Mouse (Mus musculus) adipocyte (in vitro differentiated cells): ENCODE measurements at regions not wholly inside any gene's neighbourhood (a gene's known extent, or its start where the extent isn't known, plus 50 kb on each side); places are given as distances from the start of the nearest gene placed in this dataset.
A peak's percentile ranks its signal among the peaks of the same experiment; 100 is the strongest.

ENCODE experiments used
- DNase-seq: peaks from one replicate; pipeline ENCODE4 v3.0.0-alpha.2; 2016; ENCODE audit warnings: low spot score

DNA sequence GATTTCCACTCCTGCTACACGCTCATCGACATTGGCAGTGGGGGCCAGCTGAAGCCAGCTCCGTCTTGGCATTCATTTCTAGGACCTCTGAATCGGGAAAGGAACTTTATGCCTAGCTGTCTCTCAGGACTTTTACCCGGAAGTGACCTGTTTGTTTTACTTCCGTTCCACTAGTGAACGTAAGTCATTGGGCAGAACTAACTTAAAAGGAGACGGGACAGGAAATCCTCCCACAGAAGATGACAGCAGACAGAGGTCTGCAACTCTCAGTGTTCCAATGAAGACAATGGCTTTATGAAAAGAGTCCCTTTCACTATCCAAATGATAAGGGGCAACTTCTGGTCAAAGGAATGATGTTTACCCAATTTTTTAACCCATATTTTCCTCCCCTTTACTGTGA is 155.5 kb downstream of the Sec61b start:
- no peak for DNase-seq

- no peak for DNase-seq
Measured at GRCm38 (mm10) chr4:47630427-47630826, 156.0 kb downstream of the Sec61b start.

- DNase-seq: peak; percentile 2
Measured at GRCm38 (mm10) chr4:47638876-47639494, 164.5 kb downstream of the Sec61b start.

GRCm38 (mm10) chr4:47645093-47645492 is 170.6 kb downstream of the Sec61b start:
- DNase-seq: no peak

DNA sequence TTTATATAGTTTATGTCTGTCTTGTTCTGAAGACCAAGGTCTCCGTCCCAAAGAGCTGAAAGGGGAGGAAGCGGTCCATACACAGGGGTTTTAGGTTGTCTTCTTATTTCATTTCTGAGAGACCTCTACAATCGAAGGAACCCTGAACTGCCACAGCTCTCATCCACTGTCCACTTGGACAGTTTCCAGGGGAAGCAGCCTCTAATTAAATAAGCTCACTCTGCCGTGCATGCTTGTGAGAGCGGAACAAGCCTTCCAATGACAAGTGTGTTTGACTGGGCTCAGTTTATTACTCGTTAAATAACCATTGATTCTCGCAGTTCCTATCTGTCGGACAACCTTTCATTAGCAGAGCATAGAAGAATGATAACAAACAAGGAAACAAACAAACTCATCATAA is 174.2 kb downstream of the Sec61b start:
- DNase-seq: no peak

GRCm38 (mm10) chr4:47649951-47650350 is 175.5 kb downstream of the Sec61b start:
- DNase-seq: no peak

- DNase-seq: no peak
Measured at GRCm38 (mm10) chr4:47651521-47651920, 177.1 kb downstream of the Sec61b start.

GRCm38 (mm10) chr4:47653143-47653542 is 178.7 kb downstream of the Sec61b start:
- no peak for DNase-seq

DNA sequence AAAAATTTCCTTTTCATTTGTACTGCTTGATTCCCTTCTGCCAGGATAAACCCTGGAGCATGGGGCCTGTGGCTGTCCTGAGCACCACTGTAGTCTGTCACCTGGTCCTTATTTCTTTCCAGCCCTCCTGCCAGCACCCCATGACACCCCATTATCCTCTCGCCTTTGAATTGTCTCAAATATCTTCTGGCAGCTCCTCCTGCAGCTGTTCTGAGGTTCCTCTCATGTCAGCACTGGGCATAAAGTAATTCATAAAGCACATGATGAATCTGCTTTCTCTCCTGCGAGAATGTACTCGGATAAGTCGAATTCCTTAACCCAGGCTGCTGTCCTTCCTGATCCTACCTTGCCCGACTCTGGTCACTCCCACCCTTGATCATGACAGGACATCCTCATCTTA is 195.1 kb downstream of the Sec61b start:
- no peak for DNase-seq

DNA sequence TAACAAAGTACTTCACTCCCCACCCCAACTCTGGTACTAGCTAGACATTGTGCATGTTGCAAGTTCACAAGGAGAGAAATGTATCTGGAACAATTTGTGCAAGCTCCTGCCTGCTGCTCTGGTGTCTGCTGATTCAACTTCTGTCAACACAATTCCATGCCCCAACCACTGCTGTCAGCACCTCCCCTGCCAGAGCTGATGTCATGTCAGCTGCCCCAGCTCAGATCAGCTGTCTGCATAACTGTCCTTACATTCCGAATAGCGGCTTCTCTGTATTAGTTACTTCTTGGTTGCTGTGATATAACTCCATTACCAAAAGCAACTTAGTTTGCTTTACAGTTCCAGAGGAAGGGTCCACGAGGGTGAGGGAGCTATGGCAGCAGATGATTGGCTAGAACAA is 196.0 kb downstream of the Sec61b start:
- DNase-seq: no peak

DNA sequence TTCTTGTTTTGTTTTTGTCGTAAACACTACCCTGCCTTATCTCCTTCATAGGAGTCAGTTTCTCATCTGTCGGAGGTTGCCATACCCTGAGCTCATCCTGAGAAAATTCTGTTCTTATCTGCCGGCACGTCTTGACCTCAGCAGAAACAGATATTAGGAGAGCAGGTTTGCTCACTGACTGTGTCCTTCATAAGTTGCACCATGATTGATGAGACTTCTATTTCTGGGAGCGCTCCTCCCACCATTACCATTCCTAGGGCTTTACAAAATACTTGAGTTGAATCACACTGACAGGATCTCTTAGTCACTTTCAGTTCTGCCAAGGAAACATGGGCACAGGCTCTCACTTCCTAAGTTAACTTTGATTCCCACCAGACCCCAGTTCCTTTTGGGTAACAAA is 196.9 kb downstream of the Sec61b start:
- no peak for DNase-seq

GRCm38 (mm10) chr4:47681141-47681540 is 206.7 kb downstream of the Sec61b start:
- no peak for DNase-seq

DNA sequence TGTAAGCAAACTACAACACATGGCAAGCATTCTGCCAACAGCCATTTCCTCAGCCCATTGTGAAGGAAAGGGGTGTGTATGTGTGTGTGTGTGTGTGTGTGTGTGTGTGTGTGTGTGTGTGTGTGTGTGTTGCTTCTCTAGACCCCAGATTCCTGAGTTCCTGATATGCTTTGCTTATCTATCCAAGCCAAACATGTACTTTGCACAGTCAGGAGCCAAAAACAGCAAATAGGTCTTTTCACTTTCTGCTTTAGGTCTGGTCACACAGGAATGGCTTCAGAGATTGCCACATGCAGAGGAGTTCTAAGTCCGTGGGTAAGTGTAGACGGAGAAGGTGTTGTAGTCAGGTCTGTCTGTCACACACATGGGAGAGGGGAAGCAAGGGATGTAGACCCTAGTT is 216.7 kb downstream of the Sec61b start:
- no peak for DNase-seq

DNA sequence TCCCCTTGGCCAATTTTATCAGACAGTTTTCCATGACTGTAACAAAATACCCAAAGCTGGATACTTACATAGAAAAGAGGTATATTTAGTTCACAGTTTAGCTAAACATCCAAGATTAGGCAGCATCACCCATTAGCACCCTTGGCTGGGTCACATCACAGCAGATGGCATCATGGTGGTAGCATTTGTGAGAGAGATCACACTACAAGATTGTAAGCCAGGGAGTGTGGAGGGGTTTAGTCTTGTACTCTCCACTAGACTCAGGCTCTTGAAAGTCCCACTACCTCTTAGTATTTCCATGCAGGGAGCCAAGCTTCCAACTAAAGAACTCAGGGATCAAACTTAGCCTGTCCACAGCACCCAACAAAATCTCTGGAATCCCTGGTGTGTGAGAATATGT is 218.2 kb downstream of the Sec61b start:
- no peak for DNase-seq

DNA sequence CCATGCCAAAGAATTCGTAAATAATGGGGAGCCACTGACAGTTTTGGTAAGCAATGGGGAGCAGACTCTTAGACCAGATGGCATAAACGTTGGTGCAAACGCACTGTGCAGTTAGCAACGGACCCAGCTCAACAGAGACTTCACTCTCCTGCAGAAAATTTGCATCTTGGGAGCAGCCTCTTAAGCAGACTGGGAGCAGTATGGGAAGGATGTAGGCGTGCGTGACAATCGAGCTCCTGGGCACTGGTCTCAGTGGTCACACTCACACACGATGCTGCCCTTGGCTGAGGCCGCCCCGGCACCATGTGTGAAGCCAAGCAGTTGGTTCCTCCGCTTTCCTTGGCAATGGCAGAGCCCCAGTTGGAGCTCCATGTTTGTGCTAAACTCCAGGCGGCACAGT is 218.8 kb downstream of the Sec61b start:
- no peak for DNase-seq

DNA sequence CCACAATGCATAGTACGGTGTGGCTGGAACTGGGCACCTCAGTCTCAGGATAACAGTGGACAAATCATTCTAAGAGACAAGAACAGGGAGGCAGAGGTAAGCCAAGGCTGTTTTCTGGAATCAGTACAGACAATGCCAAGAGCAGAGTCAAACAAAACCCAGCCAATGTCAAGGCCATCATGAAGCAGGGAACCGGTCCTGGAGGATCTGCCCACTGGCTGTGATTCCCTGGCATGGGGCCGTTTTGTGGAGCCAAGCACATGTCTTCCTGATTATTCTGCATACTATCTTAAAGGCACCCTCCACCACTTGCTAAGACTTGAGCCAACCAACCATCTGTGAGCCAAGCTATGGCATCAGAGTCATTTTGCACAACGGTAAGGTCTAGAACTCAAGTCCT is 222.6 kb downstream of the Sec61b start:
- DNase-seq: no peak

GRCm38 (mm10) chr4:47698514-47698913 is 224.1 kb downstream of the Sec61b start:
- DNase-seq: no peak

DNA sequence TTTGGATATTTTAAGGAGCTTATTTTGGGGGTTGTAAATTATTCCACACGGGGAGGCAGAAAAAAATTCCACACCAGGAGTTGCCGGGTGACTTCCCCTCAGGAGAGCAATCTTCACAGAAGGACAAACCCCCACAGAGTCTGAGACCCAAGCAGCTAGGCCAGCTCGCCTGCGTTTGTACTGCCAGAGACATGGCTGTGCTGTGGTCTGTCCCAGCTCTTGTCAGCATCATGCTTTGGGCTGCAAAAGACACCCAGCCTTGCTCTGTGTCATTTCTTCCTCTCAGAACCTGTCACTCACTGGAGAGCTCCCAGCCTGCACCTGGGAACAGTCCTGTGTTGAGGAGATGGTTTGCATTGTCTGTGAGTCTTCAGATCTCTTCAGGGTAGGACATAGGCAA is 224.5 kb downstream of the Sec61b start:
- DNase-seq: no peak

- DNase-seq: no peak
Measured at GRCm38 (mm10) chr4:47703501-47703900, 229.0 kb downstream of the Sec61b start.

- DNase-seq: no peak
Measured at GRCm38 (mm10) chr4:47704607-47705006, 230.1 kb downstream of the Sec61b start.

- DNase-seq: no peak
Measured at GRCm38 (mm10) chr4:47707966-47708365, 233.5 kb downstream of the Sec61b start.

DNA sequence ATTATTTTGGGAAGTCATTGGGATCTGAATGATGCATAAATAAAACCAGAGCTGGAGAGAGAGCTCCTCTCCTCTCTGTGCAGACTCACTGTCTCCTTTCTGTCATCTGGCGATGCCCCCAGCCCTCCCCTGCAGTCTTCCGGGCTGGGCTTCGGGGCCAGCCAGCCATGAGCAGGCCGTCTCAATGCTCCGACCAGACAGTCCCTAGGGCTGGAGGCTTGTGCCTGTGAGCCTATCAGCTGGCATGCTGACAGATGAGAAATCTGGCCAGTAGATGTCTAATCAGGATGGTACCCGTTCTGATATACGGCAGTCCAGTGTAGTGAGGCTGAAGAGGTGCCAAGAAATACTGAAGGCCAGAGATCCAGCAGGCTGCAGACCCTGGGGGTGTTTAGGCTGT is 238.9 kb downstream of the Sec61b start:
- no peak for DNase-seq

DNA sequence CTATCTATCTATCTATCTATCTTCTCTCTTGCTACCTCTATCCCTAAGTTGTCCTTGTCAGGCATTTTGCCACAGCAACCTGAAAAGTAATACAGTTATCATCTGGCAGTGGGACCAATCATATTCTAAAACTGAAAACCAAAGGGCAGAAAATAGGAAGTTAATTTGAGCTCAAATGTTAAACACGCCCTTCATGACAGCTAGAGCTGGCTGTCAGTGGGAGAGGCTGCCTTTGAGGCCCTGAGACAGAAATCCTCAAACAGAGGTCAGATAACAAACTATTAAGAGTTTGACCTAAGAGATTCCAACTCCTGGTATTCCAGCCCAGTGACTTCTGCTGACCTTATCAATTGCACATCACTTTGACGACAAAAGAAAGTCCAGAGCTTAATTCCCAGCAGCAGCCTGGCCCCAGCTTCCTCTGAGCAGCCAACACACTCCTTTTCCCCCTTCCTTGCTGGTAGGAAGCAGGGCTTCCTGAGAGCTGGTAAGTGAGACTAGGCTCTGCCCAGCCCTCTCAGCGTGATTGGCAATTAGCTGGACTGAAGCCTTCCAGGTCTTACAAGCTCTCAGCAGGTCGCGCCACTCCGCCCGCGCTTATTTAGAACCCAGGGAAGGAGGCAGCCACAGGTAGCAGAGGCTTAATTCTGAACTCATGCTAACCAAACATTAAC is 250.0 kb downstream of the Sec61b start:
- DNase-seq: no peak

DNA sequence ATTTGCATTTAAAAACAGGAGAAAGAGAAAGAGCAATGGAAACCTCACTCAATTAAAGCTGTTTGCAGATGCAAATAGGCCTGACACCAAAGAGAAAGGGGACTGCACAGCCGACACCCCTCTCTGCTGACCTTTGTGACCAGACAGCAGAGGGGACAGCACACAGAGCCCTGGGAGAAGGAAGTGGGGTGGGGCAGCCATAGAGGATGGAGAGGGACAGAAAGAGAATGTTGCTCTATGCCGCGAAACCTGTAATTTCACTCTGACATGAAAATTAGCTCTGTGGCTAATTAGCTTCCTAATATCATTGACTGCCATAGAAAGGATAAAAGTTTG is 250.5 kb downstream of the Sec61b start:
- no peak for DNase-seq
